Mouse (Mus musculus): ENCODE data around the gene Ankmy2.

GRCm38 (mm10) chr12:36241171-36241570, 84.3 kb downstream of the Ankmy2 start:
- TF ChIP-seq CTCF (IDR thresholded peaks at IDR 0.05; ENCODE audit: extremely low read depth, insufficient read depth, low read length) (no peak), POLR2A (IDR thresholded peaks at IDR 0.05; ENCODE audit: extremely low read depth, insufficient read depth, low read length) (no peak)
